Mouse (Mus musculus) C2C12 (cell line): ENCODE measurements around the gene Prss29. TPM values are rescaled to one million over a fixed set of nuclear protein-coding genes. Genes with fewer than 3 reads are reported as not detected.

Experiments used
- H3K27me3 ChIP-seq: one replicate; pipeline ENCODE4 v1.6.1; 2011; ENCODE audit not compliant: control insufficient read depth, insufficient read depth, insufficient read length
- H3K36me3 ChIP-seq: one replicate; pipeline ENCODE4 v1.6.1; 2011; ENCODE audit not compliant: control insufficient read depth, insufficient read depth
- H3K4me3 ChIP-seq: one replicate; pipeline ENCODE4 v1.5.1; 2011; ENCODE audit warnings: mild to moderate bottlenecking, control low read depth; ENCODE audit not compliant: poor library complexity, insufficient read depth, severe bottlenecking
- H3K79me2 ChIP-seq: one replicate; pipeline ENCODE4 v1.6.1; 2011; ENCODE audit not compliant: control insufficient read depth, insufficient read depth
- H3K79me3 ChIP-seq: one replicate; pipeline ENCODE4 v1.6.1; 2011; ENCODE audit warnings: low read depth, control low read depth
- H3ac ChIP-seq: one replicate; pipeline ENCODE3; 2011; ENCODE audit warnings: low read depth; ENCODE audit not compliant: control insufficient read depth, insufficient read length
- CEBPB ChIP-seq: IDR thresholded peaks from one replicate; pipeline ENCODE4 v1.6.1; 2011; ENCODE audit warnings: low read depth, mild to moderate bottlenecking, control low read depth, moderate library complexity
- CTCF ChIP-seq: IDR thresholded peaks from one replicate; pipeline ENCODE4 v1.5.1; 2011; ENCODE audit not compliant: control insufficient read depth, insufficient read depth, insufficient read length
- FOSL1 ChIP-seq: IDR thresholded peaks from one replicate; pipeline ENCODE4 v1.8.0; 2011; ENCODE audit warnings: mild to moderate bottlenecking, low read length; ENCODE audit not compliant: poor library complexity, insufficient read depth, severe bottlenecking
- MAX ChIP-seq: IDR thresholded peaks from one replicate; pipeline ENCODE4 v1.6.1; 2011; ENCODE audit warnings: mild to moderate bottlenecking, control low read depth
- MYOD1 ChIP-seq: IDR thresholded peaks from one replicate; pipeline ENCODE4 v1.6.1; 2011; ENCODE audit warnings: low read depth; ENCODE audit not compliant: control insufficient read depth, insufficient read length
- MYOG ChIP-seq: IDR thresholded peaks from one replicate; pipeline ENCODE4 v1.6.1; 2011; ENCODE audit not compliant: control insufficient read depth, insufficient read length; ENCODE audit errors: extremely low read depth
- USF1 ChIP-seq: IDR thresholded peaks from one replicate; pipeline ENCODE4 v1.6.1; 2011; ENCODE audit warnings: low read depth, mild to moderate bottlenecking, control low read depth, moderate library complexity
- polyA plus RNA-seq: library from polyadenylated mRNA; unstranded; fragments of >200 nt; fragmentation: generic; extraction: Trizol; gene quantifications from one replicate; pipeline ENCODE4 v1.2.1, GENCODE M21; 2012; ENCODE audit warnings: missing spikeins

Gene Prss29
- polyA plus RNA-seq, 1 experiment: not detected

GRCm38 (mm10) chr17:25345462-25345861 is 27.0 kb downstream of the Prss29 start, which contains the start of gene Tpsab1:
Gene Tpsab1, minus strand, starts transcription at chr17:25345562.
- H3K79me2 ChIP-seq: no peaks in the 10 kb centered on the region
- no peaks in the 10 kb centered on the region for H3K36me3 ChIP-seq
- no peak within 1 kb of the TSS for H3ac ChIP-seq
- TF ChIP-seq CEBPB: no peak
- TF ChIP-seq FOSL1: no peak
- no peak for TF ChIP-seq USF1
- TF ChIP-seq MAX: no peak
- TF ChIP-seq MYOD1: no peak
- TF ChIP-seq CTCF: no peak
- no peak for TF ChIP-seq MYOG
- H3K79me3 ChIP-seq: no peaks in the 10 kb centered on the region
- H3K4me3 ChIP-seq: no peak within 1 kb of the TSS
- H3K27me3 ChIP-seq: peaks cover 5% of the 10 kb centered on the region

GRCm38 (mm10) chr17:25361291-25361690 is 42.8 kb downstream of the Prss29 start:
- Histone ChIP-seq H3ac (no peak overlapping the region), H3K4me3 (no peak overlapping the region), H3K79me2 (no peaks in the 10 kb centered on the region), H3K27me3 (peaks cover 14% of the 10 kb centered on the region), H3K79me3 (no peaks in the 10 kb centered on the region), H3K36me3 (no peaks in the 10 kb centered on the region)
- TF ChIP-seq FOSL1 (no peak), MYOD1 (no peak), CTCF (no peak), MYOG (no peak), CEBPB (no peak), USF1 (no peak), MAX (no peak)

DNA sequence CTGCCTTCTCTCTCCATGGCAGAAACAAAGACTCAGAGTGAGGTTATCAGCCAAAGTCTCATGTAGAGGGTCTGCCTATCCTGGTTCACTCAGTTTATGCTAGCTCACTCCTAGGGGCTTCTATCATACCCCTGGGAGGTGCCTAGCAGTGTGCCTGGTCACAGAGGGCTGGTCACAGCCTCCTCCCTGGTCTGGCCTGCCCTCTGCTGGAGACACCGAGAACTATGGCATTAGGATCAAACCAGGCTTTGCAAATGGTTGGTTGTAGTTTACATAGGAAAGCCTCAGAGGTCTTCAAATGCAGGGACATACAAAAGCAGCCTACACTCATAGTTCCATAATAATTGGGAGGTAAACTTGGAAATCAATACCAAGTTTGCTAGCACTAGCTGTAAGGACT is 45.3 kb downstream of the Prss29 start:
- H3K36me3 ChIP-seq: no peaks in the 10 kb centered on the region
- peaks cover 29% of the 10 kb centered on the region for H3K27me3 ChIP-seq
- H3ac ChIP-seq: no peak overlapping the region
- no peaks in the 10 kb centered on the region for H3K79me3 ChIP-seq
- H3K4me3 ChIP-seq: no peak overlapping the region
- no peaks in the 10 kb centered on the region for H3K79me2 ChIP-seq
- TF ChIP-seq CTCF (peak; percentile 61), CEBPB (no peak), USF1 (no peak)

DNA sequence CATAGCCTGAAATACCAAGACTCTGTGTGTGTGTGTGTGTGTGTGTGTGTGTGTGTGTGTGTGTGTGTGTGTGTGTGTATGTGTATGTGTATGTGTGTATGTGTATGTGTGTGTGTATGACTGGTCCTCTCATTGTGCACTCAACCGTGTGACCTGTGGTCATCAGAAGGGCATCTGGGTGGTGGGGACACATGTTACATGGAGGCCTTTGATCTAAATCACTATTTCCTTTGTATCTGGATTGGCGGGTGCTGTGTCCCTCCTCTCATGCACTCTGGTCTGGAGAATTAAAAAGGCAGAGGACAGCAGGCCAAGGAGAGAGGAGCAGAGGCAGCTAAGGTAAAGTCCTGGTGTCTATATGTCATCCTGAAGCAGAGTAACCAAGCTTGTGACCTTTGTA is 47.6 kb downstream of the Prss29 start, which contains the start of gene Tpsb2:
Gene Tpsb2, plus strand, starts transcription at position 301 of the 400 bp plus-strand sequence.
- Histone ChIP-seq H3K4me3 (no peak within 1 kb of the TSS), H3K36me3 (no peaks in the 10 kb centered on the region), H3K27me3 (peaks cover 25% of the 10 kb centered on the region), H3K79me3 (no peaks in the 10 kb centered on the region), H3ac (no peak within 1 kb of the TSS), H3K79me2 (no peaks in the 10 kb centered on the region)
- TF ChIP-seq USF1: no peak
- TF ChIP-seq FOSL1: no peak
- TF ChIP-seq MYOD1: no peak
- TF ChIP-seq MYOG: no peak
- TF ChIP-seq MAX: no peak
- TF ChIP-seq CTCF: no peak
- no peak for TF ChIP-seq CEBPB

DNA sequence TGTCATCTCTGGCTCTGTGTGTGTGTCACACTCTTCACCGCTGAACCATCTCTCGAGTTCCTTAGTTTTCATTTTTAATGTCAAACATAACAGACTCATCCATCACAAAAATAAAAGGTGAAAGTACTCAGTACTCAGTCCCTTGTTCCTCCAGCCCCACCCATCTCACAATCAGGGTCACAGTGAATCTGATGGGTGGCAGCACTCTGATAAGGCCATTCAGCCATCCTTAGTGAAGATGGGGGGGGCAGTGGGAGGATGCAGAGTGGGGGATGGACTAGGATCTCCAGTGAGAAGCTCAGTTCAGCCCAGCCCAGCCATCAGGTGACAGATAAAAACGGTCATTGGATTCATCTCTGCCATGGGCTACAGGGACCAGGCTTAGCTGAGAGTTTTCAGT is 50.5 kb downstream of the Prss29 start, which contains the start of gene Tpsg1:
Gene Tpsg1, plus strand, starts transcription at position 301 of the 400 bp plus-strand sequence.
- Histone ChIP-seq H3ac (no peak within 1 kb of the TSS), H3K27me3 (peaks cover 25% of the 10 kb centered on the region)

More for the DNA sequence above, 50.5 kb downstream of the Prss29 start, which contains the start of gene Tpsg1:
- Histone ChIP-seq H3K79me3 (no peaks in the 10 kb centered on the region), H3K4me3 (no peak within 1 kb of the TSS), H3K79me2 (no peaks in the 10 kb centered on the region), H3K36me3 (no peaks in the 10 kb centered on the region)
- TF ChIP-seq MAX: no peak
- no peak for TF ChIP-seq MYOG
- no peak for TF ChIP-seq FOSL1
- no peak for TF ChIP-seq USF1
- no peak for TF ChIP-seq MYOD1
- TF ChIP-seq CTCF: no peak

Other genes starting within 250 kb of the Prss29 start
- gene Tmem204, start 235.1 kb upstream of the Prss29 start, polyA plus RNA-seq: 0.37 TPM
- 18.3 TPM for gene Telo2, start 202.7 kb upstream of the Prss29 start, polyA plus RNA-seq
- gene Ptx4, start 197.9 kb upstream of the Prss29 start, polyA plus RNA-seq: not detected
- gene Clcn7, start 185.3 kb upstream of the Prss29 start, polyA plus RNA-seq: 19.9 TPM
- not detected for gene Ccdc154, start 156.2 kb upstream of the Prss29 start, polyA plus RNA-seq
- not detected for gene Gm38655, start 143.2 kb upstream of the Prss29 start, polyA plus RNA-seq
- gene BC003965, start 134.1 kb upstream of the Prss29 start, polyA plus RNA-seq: 14.3 TPM
- gene Unkl, start 130.3 kb upstream of the Prss29 start, polyA plus RNA-seq: 1.8 TPM
- gene Gnptg, start 78.5 kb upstream of the Prss29 start, polyA plus RNA-seq: 22.7 TPM
- gene Tsr3, start 78.5 kb upstream of the Prss29 start, polyA plus RNA-seq: 39.3 TPM
- gene Baiap3, start 62.3 kb upstream of the Prss29 start, polyA plus RNA-seq: 0.16 TPM
- gene Ube2i, start 44.0 kb upstream of the Prss29 start, polyA plus RNA-seq: 405 TPM
- not detected for gene Prss34, start 20.3 kb upstream of the Prss29 start, polyA plus RNA-seq
- not detected for gene Prss28, start 10.0 kb upstream of the Prss29 start, polyA plus RNA-seq
- gene Tpsab1, start 26.9 kb downstream of the Prss29 start, polyA plus RNA-seq: 2.5 TPM
- gene Tpsb2, start 47.7 kb downstream of the Prss29 start, polyA plus RNA-seq: not detected
- not detected for gene Tpsg1, start 50.6 kb downstream of the Prss29 start, polyA plus RNA-seq
- gene Cacna1h, start 115.1 kb downstream of the Prss29 start, polyA plus RNA-seq: not detected
- not detected for gene Tekt4, start 136.0 kb downstream of the Prss29 start, polyA plus RNA-seq
- gene Sstr5, start 178.6 kb downstream of the Prss29 start, polyA plus RNA-seq: not detected